Mouse (Mus musculus) hindlimb bud, embryonic 11.5 days (tissue): ENCODE results near the gene Cdkn2aipnl.

Source experiments
- DNase-seq: peaks from one replicate; pipeline ENCODE4 v3.0.0-alpha.2; 2012; ENCODE audit warnings: low read depth, low spot score; ENCODE audit errors: extremely low spot score

The Cdkn2aipnl gene

GRCm38 (mm10) chr11:51967443-51968401 lies at the start of gene Cdkn2aipnl:
Gene Cdkn2aipnl, plus strand, starts transcription at chr11:51967661.
- peak; percentile 56 for DNase-seq

GRCm38 (mm10) chr11:51917951-51918350 lies 49.5 kb upstream of the Cdkn2aipnl start:
- DNase-seq, result no peak

- no peak for DNase-seq
These were observed 48.9 kb upstream of the Cdkn2aipnl start for GRCm38 (mm10) chr11:51918576-51918975.

GRCm38 (mm10) chr11:51921355-51922125 lies 45.9 kb upstream of the Cdkn2aipnl start:
- DNase-seq, result no peak

GRCm38 (mm10) chr11:51922421-51922841 lies 45.0 kb upstream of the Cdkn2aipnl start:
- DNase-seq, result no peak

- no peak for DNase-seq
These were observed 41.9 kb upstream of the Cdkn2aipnl start for GRCm38 (mm10) chr11:51925595-51925994.

- no peak for DNase-seq
These were observed 41.1 kb upstream of the Cdkn2aipnl start for GRCm38 (mm10) chr11:51926385-51926784.

GRCm38 (mm10) chr11:51927106-51927505 lies 40.4 kb upstream of the Cdkn2aipnl start:
- no peak for DNase-seq

GRCm38 (mm10) chr11:51931138-51931537 lies 36.3 kb upstream of the Cdkn2aipnl start:
- DNase-seq, result no peak

GRCm38 (mm10) chr11:51931790-51932189 lies 35.7 kb upstream of the Cdkn2aipnl start:
- DNase-seq, result no peak

- DNase-seq, result no peak
These were observed 33.2 kb upstream of the Cdkn2aipnl start for GRCm38 (mm10) chr11:51934230-51934629.

- no peak for DNase-seq
These were observed 31.6 kb upstream of the Cdkn2aipnl start for GRCm38 (mm10) chr11:51935636-51936434.

GRCm38 (mm10) chr11:51937361-51937781 lies 30.1 kb upstream of the Cdkn2aipnl start:
- no peak for DNase-seq

- no peak for DNase-seq
These were observed 28.5 kb upstream of the Cdkn2aipnl start for GRCm38 (mm10) chr11:51938817-51939589.

GRCm38 (mm10) chr11:51939590-51939955 lies 27.9 kb upstream of the Cdkn2aipnl start:
- DNase-seq, result no peak

GRCm38 (mm10) chr11:51940511-51940955 lies 26.9 kb upstream of the Cdkn2aipnl start:
- no peak for DNase-seq

GRCm38 (mm10) chr11:51942602-51943499 lies 24.6 kb upstream of the Cdkn2aipnl start:
- DNase-seq, result no peak

- no peak for DNase-seq
These were observed 24.0 kb upstream of the Cdkn2aipnl start for GRCm38 (mm10) chr11:51943500-51943841.

GRCm38 (mm10) chr11:51944239-51944638 lies 23.2 kb upstream of the Cdkn2aipnl start:
- no peak for DNase-seq
